Mouse (Mus musculus) adrenal gland, postnatal 0 days (tissue): ENCODE data around the gene Zfp365. TPM values are rescaled to one million over a fixed set of nuclear protein-coding genes. Genes with fewer than 3 reads are reported as not detected.

Experiments
- polyA plus RNA-seq: library from polyadenylated mRNA; unstranded; fragments of >200 nt; fragmentation: Nextera tagmentation; extraction: Ambion mirVana; gene quantifications from 2 replicates; pipeline ENCODE4 v1.2.1, GENCODE M21; 2015

The Zfp365 gene
- polyA plus RNA-seq: 1.2 and 3.4 TPM in 2 replicates

GRCm38 (mm10) chr10:67912337-67912776 lies at the start of gene Zfp365:
Zfp365 (minus strand) TSS chr10:67912662.

Other genes starting within 250 kb of the Zfp365 start
- 2.0 TPM in 2 replicates for gene Rtkn2, start 66.9 kb upstream of the Zfp365 start, polyA plus RNA-seq